Mouse (Mus musculus) cerebral cortex, adult 2 months (tissue): ENCODE data around the gene Pld3.

Experiments
- WGBS: fragments of 180-500 bp; shearing (Covaris S2); methylation state at CpG from one replicate; pipeline ENCODE4 v1.1.7; 2018; 5-methylcytosine and 5-hydroxymethylcytosine counted together

The Pld3 gene

DNA sequence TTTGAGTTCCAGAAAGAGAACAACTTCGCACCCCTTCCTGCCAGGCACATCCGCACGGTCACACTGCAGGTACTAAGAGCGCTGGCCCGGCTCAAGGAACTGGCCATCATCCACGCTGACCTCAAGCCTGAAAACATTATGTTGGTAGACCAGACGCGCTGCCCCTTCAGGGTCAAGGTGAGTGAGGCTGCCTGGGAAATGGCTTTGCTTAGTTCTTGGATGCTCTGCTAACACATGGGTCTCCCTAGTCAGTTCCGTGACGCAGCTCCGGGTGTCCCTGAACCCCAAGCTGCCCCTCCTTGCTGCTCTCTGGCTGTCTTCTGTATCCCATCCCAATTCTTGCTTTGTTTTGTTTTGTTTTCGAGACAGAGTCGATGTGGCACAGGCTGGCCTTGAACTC lies 29.2 kb downstream of the Pld3 start:
- WGBS = 95% methylated on average over 13 of the region's 13 CpGs

DNA sequence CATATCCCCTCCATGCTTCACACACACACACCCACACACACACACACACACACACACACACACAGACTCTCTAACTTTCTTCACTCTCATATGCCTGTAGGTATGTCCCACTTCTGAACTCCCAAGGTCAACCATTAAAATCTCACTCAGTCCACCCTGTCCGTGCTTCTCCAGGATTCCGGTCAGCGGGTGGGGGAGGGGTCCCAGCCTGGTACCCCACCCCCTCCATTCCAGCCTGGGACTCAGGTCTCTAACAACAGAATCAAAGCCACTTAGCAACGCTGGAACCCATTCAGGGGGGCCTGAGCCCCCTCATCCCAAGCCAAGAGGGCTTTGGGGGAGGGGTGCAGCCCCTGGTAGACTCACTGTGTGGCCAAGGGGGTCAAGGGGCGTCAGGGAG lies 30.1 kb downstream of the Pld3 start, which contains the start of gene Hipk4:
Gene Hipk4 (plus strand): TSS at position 301 of the 400 bp plus-strand sequence.
- 65% methylated on average over 5 of the region's 5 CpGs for WGBS

DNA sequence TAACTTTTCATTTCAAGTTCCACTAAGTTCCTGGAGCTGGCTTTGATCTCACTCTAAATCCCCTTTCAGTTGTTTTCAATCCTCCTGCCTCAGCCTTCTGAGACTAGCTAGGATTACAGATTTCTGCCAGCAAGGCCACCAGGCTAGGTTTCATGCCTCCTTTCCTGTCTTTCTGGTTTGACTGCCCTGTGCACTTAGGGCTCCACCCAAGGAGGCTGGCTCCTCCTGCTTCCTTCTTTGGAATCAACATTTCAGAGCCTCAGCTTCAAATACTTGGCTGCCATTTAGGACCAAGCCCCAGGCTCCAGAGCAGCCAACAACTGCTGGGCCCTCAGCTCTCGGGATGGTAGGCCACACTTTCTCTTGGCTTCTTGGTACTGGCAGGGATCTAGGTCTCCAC lies 32.4 kb downstream of the Pld3 start:
- 52% methylated on average over 1 of the region's 1 CpGs for WGBS

DNA sequence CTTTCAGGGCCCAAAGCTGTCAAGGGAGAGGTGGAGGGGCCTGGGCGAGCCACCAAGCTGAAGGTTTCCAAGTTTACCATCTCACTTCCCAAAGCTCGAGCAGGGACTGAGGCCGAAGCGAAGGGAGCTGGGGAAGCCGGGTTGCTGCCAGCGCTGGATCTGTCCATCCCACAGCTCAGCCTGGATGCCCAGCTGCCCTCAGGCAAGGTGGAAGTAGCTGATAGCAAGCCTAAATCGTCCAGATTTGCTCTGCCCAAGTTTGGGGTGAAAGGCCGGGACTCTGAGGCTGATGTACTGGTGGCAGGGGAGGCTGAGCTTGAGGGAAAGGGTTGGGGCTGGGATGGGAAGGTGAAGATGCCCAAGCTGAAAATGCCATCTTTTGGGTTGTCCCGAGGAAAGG lies 34.7 kb downstream of the Pld3 start:
- WGBS = 88% methylated on average over 9 of the region's 9 CpGs

DNA sequence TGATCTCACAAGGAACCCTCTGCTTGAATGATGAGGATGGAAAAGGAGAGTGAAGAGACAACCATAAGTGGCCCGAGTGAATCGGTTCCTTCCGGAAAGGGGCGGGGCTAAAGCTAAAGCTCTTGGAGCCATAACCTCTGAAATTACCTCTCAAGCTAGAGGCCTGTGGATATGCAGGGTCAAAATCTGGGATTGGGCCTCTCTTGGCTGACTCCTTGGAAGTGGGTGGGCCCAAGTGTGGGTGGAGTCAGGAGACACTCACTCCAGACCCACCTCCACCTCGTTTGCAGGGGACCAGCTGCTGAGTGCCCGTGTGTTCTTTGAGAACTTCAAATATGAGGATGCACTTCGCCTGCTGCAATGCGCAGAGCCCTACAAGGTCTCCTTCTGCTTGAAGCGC lies 38.1 kb downstream of the Pld3 start:
- WGBS = 81% methylated on average over 9 of the region's 9 CpGs

DNA sequence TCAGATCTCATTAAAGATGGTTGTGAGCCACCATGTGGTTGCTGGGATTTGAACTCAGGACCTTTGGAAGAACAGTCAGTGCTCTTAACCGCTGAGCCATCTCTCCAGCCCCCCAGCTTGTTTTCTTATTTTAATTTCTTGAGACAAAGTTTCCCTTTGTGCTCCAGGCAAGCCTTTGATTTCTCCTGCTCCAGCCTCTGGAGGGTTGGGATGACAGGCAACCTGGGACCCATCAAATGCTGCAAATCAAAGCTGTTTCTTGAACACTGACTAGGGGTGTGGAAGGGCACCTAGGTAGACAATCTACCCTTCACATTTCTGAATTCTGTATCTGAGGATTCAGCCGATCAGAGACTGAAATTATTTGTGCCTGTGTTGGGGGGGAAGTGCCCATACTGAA lies 42.2 kb downstream of the Pld3 start:
- 88% methylated on average over 2 of the region's 2 CpGs for WGBS

DNA sequence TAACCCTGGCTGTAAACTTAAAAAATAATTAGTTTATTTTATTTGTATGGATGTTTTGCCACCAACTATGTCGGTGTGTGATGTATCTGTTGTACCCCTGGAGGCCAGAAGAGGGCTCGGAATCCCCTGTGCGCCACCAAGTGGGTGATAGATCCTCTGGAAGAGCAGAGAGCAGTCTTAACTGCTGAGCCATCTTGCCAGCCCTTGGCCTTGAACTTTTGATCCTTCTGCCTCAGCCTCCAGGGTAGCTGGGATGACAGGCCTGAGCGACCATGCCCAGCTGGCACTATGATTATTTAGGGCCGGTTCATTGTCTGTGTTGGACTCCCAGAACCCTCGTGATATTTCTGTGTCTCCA lies 44.4 kb downstream of the Pld3 start:
- 20% methylated on average over 6 of the region's 6 CpGs for WGBS

DNA sequence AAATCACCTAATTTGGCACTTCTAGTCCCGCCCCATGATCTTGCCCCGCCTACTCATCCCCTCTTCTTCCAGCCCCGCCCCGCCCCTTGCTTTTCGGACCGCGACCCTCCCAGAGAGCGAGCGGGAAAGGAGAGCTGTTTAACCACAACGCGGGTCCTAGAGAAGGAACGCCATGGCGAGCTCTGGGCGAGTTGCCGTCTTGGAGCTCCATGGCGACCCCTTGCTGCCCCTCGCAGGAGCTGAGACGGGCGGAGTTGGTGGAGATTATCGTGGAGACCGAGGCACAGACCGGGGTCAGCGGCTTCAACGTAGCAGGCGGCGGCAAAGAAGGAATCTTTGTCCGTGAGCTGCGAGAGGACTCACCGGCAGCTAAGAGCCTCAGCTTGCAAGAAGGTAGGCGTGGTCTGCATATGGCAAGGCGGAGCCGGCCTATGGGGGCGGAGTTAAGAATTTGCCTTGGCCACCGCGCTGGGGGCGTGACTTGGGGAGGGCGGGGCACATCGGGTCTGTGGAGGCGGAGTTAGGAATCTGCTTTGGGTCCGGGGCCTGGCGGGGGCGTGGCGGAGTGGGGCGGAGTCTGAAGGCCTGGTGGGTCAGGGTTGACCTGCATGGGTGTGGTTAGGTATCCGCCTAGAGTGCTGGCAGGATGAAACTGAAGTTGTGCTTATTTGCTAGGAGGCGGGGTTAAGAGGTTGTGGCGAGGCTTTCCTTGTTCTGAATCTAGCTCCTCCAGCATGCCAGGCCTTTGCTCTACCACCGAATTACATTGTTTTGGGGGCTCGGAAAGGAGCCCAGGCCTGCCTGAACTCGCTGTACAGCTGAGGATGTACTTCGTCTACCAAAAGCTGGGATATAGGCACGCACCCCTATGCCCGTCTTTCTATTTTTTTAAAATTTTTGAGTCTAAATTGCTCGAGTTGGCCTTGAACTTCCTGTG lies 45.0 kb downstream of the Pld3 start:
- under 1% methylated on average over 54 of the region's 54 CpGs for WGBS

DNA sequence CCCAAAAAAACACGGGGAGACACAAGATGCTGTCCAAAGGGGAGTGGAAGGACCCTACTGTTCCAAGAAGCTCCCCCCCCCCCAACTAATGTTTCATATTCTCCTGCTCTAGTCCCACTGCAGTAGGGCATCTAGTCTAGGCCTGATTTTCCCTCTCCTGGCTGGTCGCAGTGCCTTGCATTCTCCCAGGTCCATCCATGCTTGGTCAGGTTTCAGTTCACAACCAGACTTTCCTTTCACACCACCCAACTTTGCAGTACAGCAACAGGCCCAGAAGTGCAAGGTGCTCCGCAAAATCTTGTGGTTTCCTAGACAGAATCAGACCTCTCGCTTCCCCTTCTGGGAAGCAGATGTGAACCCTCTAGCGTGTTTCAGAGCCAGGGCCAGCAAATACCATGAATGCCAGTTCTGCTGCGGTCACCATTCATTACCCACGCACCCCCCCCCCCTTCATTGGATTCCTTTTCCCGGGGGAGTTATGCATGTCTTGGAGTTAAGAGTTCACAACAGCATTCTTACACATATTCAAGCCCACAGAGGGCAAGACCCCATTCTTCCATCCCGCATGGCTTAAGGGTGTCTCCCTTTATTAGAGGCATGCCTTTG lies 46.1 kb downstream of the Pld3 start:
- 58% methylated on average over 9 of the region's 9 CpGs for WGBS

DNA sequence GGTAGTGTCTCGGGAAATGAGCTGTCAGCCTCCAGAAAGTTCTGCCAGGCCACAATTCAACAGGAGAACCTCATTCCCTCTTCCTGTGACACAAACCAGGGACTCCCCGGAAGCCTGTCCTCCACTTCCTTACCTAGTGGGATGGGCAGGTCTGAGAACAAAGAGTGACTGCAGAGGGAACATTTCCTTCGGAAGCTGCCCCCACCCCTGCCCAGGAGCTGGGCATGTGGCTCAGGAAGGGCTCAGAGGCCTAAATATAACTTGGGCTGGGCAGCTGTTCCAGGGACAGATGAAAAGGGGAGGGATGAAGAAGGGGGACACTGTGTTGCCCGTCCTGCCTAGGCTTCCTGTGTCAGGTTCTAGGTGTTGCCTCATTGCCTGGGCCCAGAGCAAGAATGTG lies 51.4 kb downstream of the Pld3 start:
- 81% methylated on average over 4 of the region's 4 CpGs for WGBS

DNA sequence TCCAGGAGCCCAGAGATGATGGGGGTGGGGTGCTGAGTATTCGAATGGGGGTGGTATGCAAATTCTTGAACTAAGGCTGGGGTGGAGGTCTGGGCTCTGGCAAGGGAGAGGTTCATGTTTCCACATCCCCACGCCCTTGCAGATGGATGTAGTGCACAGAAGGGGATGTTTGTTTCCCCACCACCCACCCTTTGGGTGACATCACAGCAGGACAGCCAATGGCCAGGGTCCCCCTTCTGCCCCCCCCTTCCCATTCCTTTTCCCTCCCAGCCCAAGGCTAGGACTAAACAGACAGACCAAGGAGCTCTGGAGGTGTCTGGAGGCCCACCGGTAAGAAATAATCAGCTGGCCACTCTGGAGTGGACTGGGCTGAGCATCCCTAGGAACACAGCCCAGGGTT lies 54.0 kb downstream of the Pld3 start, which contains the start of gene Prx:
Gene Prx (plus strand): TSS at position 289 of the 400 bp plus-strand sequence.
- 79% methylated on average over 3 of the region's 3 CpGs for WGBS

DNA sequence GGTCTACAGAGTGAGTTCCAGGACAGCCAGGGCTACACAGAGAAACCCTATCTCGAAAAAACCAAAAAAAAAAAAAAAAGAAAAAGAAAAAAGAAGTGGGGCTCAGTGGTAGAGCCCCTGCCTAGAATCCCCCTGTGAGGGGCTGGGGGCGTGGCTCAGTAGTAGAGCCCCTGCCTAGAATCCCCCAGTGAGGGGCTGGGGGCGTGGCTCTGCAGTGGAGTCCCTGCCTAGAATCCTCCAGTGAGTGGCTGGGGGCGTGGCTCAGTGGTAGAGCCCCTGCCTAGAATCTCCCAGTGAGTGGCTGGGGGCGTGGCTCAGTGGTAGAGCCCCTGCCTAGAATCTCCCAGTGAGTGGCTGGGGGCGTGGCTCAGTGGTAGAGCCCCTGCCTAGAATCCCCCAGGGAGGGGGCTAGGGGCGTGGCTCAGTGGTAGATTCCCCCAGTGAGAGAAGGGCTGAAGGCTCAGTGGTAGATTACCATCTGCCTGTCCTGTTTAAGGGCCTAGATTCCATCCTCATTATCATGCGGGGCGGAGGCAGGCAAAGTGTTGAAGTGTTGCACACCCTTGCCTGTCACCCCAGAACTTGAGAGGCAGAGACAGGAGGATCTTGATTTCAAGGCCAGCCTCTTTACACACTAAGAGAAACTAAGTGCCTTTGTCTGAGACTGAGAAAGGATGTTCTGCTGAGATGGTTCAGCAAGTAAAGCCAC lies 58.2 kb downstream of the Pld3 start:
- WGBS = 90% methylated on average over 8 of the region's 9 CpGs

DNA sequence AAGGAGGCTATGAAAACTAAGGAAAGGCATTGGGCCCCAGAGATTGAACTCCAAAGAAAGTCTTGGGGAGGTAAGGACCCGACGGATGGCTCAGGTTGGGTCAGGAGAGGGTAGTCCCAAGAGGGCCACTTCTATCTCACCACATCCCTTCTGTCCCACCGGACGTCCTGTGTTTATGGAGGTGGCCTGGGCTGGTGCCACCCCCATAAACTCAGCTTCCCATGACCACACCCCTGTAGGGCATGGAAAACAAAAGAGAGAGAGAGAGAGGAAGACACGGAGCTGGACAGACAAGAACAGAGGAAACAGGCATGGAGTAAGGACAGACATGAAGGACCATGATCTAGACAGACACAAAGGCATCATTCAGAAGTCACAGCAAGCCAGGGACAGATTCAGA lies 59.6 kb downstream of the Pld3 start:
- WGBS = 87% methylated on average over 5 of the region's 5 CpGs

DNA sequence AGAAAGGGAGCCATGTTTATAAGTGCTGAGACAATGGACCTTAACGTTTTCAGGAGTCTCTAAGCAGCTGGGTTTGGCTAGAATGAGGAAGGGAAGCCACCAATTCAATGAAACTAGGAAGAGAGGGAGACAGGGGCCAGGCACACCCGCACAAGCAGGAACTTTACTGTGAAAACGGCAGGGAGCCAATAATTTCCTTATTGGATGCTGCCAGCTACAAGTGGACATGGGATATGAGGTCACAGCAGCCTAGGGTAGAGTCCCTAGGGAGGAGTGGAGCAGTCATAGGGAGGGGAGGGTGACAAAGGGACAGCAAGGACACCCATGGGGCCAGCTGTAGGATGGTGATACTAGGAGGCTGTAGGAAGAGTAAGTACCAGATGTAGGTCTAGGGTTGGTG lies 60.0 kb downstream of the Pld3 start:
- 66% methylated on average over 3 of the region's 3 CpGs for WGBS

DNA sequence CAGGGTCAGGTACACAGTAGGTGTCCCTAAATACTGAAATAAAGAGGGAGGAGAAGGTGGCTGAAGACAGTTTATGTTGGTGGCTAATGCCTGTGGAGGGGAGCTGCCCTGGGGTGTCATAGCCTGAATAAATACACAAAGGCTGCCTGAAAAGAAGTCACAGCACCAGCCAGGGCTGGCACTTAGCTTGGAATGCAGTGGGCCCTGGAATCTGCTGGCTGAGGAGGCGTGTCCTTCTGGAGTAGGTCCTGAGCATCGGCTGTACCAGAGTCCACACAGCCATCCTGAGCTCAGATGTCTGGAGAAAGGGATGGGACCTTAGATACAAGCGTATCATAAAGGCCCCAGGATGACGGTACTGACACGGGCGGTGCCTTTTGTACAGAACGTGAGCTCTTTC lies 61.2 kb downstream of the Pld3 start:
- WGBS = 85% methylated on average over 7 of the region's 7 CpGs

DNA sequence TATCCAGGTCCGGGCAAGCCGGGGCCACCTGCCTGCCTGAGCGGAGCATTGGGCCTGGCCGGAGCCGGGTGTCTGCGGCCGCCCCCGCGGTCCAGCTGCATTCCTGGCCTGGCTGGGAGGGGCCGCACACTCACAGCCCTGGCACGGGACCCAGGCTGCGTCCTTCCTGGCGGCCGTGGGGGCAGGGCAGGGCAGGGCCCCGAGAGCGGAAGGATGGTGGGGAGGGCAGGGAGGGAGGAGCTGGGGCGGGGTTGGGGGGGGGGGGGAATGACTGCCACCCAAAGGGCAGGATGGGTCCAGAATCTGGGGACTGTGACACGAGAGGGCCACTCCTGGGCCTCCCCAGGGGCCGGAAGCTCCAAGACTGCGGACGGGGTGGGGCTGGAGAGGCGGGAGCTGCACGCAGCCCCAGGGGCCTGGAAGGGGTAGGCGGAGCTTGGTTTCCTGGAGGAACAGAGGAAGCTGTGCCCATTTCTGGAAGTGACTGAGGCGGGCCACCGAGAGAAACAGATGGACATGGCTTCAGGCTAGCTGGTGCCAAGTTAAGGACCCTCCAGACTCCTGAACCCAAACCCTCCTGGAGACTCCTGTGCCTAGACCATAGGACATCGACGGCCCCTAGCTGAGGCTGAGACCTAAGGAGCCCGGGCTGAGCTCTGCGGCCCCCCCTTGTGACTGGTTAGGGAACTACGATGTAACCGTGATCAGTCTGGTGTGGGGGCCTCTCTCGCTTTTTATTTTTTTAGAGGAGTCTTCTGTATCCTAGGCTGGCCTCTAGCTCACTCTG lies 62.3 kb downstream of the Pld3 start:
- WGBS = 2% methylated on average over 33 of the region's 33 CpGs

DNA sequence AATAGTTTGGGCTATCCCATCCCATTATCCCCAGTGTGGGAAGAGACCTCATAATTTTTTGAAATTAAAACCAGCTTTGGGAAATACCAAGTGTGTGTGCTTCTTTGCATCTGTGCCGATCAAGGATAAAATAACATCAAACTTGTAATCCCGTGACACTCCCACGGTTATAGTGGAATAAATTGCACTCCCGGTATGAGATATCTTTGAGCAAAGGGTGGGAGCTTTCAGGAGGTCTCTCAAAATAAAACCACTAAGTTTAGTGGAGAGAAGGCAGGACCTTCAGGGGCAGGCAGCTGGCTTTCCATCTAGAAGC lies 62.8 kb downstream of the Pld3 start:
- WGBS = 15% methylated on average over 4 of the region's 4 CpGs

DNA sequence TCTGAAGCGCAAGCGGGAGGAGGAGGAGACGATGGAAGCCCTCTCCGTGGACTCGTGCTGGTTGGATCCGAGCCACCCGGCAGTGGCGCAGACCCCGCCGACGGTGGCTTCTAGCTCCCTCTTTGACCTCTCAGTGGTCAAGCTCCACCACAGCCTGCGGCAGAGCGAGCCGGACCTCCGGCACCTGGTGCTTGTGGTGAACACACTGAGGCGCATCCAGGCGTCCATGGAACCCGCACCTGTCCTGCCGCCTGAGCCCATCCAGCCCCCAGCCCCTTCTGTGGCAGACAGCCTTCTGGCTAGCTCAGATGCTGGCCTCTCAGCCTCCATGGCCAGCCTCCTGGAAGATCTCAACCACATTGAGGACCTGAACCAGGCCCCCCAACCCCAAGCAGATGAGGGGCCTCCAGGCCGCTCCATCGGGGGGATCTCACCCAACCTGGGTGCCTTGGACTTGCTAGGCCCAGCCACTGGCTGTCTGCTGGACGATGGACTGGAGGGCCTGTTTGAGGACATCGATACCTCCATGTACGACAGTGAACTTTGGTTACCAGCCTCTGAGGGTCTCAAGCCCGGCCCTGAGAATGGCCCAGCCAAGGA lies 63.6 kb downstream of the Pld3 start:
- WGBS = 90% methylated on average over 25 of the region's 25 CpGs

DNA sequence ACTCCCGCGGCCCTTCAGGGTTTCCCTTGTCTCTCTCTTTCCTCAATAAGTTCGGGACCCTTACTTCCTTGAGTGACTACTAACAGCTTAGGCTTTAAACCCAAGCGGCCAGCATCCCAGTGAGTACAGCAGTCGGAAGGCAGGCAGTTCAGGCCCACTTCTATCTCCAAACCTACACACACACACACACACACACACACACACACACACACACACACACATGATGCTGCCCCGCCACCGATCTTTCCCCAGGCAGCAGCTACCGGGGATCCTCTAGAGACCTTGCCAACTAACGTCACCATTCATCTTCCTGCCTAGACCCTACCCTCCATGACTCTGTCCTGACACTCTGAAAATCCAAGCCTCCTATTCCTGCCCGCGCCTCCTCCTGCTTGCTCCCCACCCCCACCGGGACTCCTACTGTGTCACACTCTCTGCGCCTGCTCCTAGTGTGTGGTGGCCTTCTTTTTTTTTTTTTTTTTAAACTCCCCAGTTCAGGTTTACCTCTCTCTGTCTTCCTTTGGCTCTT lies 65.2 kb downstream of the Pld3 start:
- WGBS = 4% methylated on average over 13 of the region's 13 CpGs

DNA sequence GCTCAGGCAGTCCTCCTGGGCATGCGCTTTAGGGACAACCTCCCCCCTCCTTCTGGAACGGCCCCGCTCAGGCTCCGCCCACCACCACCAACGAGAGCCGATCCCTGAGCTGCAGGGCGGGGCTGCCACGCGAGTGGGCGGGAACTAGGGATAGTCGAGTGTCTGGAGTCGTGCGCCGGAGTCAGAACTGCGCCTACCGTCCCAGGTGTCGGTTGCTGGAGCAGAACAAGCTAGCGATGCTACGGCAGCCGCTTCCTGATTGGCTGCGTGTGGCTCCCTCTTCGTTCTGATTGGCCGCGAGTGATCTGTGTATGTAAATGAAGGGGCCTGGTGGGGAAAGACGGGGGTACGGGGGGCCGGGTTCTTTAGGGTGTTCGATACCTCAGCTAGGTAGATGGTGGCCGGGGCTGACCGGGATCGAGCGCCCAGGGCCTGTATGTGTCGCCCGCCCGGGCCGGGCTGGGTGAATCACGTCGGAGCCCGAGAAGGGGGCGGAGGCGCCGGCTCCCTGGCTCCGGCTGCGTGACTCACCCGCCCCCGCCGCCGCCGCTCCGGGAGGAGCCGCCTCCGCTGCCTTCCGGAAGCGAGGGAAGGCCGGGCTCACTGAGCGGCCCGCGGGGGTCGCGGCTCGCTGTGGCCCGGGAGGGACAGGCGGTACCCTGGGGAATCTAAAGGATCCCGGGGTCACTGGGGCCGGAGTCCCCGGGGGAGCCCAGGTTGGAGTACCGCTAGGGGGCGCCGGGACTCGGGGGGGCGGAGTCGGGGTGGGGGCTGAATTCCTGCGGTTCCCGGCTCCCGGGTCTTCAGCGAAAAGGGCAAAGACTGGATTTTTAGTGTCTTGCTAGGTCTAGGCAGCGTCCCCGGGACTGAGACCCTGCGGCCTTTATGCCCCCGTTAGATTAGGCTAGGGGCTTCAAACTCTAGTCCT lies 66.0 kb downstream of the Pld3 start, which contains the start of gene Sertad1:
Gene Sertad1 (plus strand): TSS at position 141 of the 928 bp plus-strand sequence.
- 1% methylated on average over 80 of the region's 80 CpGs for WGBS
